Mouse (Mus musculus) cerebellum, adult (tissue): ENCODE data around the gene Klk1b11.
"Not testable (repeated sequence)": the region's sequence is repeated elsewhere in the genome, so short reads cannot be mapped to it uniquely, and the experiment has no call there.

Experiments used
- ATAC-seq: cut with Nextera tagmentation; 2 replicates; pipeline ENCODE4 v1.9.2; 2017; ENCODE audit warnings: mild to moderate bottlenecking, moderate library complexity, mixed read lengths; ENCODE audit not compliant: insufficient number of reproducible peaks, low FRiP score, low TSS enrichment

Klk1b11 gene

DNA sequence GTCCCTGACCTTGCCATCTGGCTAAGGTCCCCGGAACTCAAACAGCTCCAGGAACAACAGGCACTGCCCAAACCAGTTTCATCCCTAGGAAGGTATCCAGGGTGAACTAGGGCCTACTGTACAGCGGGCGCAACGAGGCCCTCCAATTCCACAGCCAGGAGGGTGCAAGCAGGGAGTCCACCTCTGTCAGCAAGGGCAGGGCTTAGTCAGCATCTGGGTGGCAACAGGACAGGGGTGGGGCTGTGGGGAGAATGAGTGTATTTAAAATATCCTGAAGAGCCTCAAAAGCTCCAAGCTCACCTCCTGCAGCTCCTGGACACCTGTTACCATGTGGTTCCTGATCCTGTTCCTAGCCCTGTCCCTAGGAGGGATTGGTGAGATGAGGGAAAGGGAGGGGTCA is at the start of gene Klk1b11:
Gene Klk1b11, plus strand, starts transcription at position 301 of the 400 bp plus-strand sequence.
- ATAC-seq: not testable (repeated sequence)

DNA sequence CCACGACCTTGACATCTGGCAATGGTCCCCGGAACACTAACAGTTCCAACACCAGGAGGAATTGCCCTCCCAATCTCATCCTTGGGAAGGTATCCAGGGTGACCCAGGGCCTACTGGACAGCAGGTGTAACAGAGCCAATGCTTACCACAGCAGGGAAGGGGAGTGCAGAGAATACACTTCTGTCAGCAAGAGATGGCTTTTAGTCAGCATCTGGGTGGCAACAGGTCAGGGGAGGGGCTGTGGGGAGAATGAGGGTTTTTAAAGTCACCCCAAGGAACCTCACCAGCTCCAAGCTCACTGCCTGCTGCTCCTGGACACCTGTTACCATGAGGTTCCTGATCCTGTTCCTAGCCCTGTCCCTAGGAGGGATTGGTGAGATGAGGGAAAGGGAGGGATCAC is 45.3 kb upstream of the Klk1b11 start, which contains the start of gene Klk1b8:
Gene Klk1b8, plus strand, starts transcription at position 301 of the 400 bp plus-strand sequence.
- ATAC-seq: no peak

DNA sequence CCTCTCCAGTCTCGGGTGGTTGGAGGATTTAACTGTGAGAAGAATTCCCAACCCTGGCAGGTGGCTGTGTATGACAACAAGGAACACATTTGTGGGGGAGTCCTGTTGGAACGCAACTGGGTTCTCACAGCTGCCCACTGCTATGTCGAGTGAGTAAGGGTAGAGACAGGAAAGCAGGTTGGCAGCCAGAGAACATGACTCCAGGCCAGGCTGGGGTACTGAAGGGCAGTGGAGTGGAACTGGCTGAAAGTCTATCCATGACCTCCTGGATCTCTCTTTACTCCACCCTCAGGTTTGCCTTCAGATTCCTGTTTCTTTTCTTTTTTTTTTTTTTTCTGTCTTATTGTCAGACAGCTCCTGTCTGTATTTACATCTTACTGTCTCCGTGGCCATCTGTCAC is 43.0 kb upstream of the Klk1b11 start:
- no peak for ATAC-seq

DNA sequence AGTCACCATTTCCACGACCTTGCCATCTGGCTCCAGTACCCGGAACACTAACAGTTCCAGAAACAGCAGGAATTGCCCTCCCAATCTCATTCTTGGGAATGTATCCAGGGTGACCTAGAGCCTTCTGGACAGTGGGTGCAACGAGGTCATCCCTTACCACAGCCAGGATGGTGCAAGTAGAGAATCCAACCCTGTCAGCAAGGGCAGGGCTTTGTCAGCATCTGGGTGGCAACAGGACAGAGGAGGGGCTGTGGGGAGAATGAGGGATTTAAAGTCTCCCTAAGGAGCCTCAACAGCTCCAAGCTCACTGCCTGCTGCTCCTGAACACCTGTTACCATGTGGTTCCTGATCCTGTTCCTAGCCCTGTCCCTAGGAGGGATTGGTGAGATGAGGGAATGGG is 29.2 kb upstream of the Klk1b11 start, which contains the start of gene Klk1b1:
Gene Klk1b1, plus strand, starts transcription at position 301 of the 400 bp plus-strand sequence.
- no peak for ATAC-seq

DNA sequence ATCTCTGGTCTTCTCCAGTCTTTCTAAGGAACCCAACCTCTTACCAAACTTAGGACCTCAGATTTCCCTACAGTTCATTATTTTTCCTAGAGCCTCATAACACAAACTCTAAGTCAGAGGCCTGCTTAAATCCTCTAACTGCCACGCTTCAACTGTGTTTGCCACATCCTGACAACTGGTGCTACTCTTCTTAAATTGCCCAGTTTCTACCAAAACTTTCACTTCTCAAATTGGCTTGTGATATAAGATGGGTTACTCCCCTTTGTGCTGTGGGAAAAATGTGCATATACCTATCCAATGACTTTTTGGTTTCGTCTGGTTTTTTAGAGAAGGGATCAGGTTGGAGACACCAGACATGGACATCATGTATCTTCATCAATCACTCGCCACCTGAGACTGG is 28.6 kb upstream of the Klk1b11 start:
- ATAC-seq: no peak

DNA sequence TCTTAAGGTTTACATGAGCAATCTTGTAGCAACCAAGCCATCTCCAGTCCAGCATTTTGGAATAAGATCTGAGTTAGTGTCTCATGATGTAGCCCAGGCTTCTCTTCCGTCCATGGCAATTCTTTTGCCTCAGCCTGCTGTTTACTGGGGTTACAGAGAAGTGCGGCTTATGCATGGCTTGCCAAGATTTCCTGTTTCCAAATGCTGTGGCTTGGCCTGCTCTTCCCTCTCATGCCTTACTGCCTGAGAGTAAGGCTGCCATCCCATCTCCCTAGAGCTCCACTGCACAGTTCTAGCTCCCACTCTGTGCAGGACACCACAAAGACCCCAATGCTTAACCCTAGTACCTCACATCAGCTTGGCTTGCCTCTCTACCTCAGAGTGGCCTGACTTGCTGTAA is 28.1 kb upstream of the Klk1b11 start:
- no peak for ATAC-seq

DNA sequence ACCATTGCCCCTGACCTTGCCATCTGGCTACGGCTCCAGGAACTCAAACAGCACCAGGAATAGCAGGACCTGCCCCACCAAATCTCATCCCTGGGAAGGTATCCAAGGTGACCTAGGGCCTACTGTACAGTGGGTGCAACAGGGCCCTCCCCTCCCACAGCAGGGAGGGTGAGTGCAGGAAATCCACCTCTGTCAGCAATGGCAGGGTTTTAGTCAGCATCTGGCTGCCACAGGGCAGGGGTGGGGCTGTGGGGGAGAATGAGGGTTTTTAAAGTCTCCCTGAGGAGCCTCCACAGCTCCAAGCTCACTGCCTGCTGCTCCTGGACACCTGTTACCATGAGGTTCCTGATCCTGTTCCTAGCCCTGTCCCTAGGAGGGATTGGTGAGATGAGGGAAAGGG is 19.9 kb upstream of the Klk1b11 start, which contains the start of gene Klk1b9:
Gene Klk1b9, plus strand, starts transcription at position 301 of the 400 bp plus-strand sequence.
- ATAC-seq: not testable (repeated sequence)

DNA sequence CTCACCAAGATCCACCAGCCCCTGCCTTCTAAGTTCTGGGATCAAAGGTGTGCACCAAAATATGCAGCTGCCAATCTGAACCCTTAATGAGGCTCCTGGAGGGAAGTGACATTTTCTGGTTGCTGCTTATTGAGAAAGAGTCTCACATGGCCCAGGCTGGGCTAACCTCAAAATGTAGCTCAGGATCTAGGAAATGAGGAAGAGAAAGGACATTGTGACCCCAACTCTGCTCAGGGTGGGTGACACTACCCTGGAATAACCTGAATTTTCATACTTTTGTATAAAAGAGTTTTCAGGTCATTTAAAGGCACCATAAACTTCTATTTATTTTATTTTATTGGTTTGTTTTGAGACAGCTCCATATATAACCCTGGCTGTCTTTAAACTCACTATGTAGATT is 10.0 kb upstream of the Klk1b11 start:
- ATAC-seq: no peak

DNA sequence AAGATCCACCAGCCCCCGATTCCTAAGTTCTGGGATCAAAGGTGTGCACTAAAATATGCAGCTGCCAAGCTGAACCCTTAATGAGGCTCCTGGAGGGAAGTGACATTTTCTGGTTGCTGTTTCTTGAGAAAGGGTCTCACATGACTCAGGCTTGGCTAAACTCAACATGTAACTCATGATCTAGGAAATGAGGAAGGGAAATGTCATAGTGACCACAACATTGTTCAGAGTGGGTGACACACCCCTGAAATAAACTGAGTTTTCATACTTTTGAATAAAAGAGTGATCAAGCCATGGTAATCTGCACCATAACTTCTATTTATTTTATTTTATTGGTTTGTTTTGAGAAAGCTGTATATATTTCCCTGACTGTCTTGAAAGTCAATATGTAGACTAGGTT is 856 bp upstream of the Klk1b11 start:
- not testable (repeated sequence) for ATAC-seq

DNA sequence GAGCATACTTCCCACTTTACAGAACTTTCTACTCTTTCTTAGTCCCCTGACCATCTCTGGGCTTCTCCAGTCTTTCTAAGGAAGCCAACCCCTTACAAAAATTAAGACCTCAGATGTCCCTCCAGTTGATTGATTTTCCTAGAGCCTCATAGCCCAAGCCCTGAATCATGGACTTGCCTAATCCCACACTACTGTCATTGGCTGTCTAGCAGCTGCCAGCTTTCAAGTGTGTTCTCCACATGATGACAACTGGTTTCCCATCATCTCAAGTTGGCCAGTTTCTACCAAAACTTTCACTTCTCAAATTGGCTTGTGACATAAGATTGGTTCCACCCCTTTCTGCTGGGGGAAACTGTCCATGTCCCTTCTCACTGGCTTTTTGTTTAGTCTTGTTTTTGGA is 9.2 kb downstream of the Klk1b11 start:
- no peak for ATAC-seq

DNA sequence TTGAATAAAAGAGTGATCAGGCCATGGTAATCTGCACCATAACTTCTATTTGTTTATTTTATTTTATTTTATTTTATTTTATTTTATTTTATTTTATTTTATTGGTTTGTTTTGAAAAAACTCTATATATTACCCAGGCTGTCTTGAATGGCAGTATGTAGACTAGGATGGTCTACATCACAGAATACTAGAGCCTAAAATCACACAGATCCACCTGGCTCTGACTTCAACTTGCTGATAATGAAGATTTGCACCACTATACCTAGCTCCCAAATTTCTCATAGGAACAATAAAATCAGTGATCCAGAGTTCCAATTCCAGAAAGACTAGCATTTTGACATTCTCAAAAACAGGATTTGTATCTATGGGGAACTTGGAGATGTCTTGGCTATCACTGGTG is 16.2 kb downstream of the Klk1b11 start, which contains the start of gene Klk1b26:
Gene Klk1b26, plus strand, starts transcription at position 301 of the 400 bp plus-strand sequence.
- not testable (repeated sequence) for ATAC-seq

DNA sequence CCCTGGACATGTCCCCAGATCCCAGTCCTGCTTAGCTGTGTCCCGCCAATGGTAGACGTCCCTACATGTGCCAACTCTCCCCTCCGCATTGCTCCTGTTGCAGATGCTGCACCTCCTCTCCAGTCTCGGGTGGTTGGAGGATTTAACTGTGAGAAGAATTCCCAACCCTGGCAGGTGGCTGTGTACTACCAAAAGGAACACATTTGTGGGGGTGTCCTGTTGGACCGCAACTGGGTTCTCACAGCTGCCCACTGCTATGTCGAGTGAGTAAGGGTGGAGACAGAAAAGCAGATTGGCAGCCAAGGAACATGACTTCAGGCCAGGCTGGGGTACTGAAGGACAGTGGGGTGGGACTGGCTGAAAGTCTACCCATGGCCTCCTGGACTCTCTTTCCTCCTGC is 19.0 kb downstream of the Klk1b11 start:
- ATAC-seq: not testable (repeated sequence)

DNA sequence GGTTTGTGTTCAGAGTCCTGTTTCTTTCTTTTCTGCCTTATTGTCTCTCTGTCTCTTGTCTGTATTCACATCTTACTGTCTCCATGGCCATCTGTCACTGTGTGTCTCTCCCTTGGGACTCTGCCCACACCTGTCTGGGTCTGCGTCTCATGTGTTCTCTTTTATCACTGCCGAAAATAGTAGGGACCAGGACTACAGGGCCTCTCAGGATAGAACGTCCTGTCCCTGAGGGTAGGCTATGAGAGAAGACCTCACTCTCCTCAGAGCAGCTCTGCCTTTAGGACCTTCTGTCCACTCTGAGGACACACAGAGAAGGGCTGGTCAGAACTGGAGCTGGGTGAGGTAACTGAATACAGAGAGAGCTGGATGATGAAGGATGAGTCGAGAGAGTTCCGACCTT is 19.4 kb downstream of the Klk1b11 start:
- no peak for ATAC-seq
